In genomic region chr10:68052307-68052706, GRCm38 (mm10) we compare ENCODE assay signal across 20 mouse cellular contexts.
DNase-seq lines count a peak whose midpoint lies in the region; ATAC-seq and TF ChIP-seq lines count a peak whose summit lies in the region.
"Had no signal": no experiment of that assay in that cellular context is flagged by ENCODE, and none has a peak within 500 bp of the region (broad histone marks: within the 10 kb centered on the region; RNA-seq: fewer than 3 reads in every experiment).

No protein-coding gene starts in this region.

- H3K36me3 ChIP-seq in midbrain, postnatal 0 days (ENCODE audit: insufficient read depth, low read length), result no peaks in the 10 kb centered on the region
- no peaks in the 10 kb centered on the region for H3K36me3 ChIP-seq in midbrain, embryonic 15.5 days (replicated peaks)
- no peaks in the 10 kb centered on the region for H3K36me3 ChIP-seq in stomach, postnatal 0 days (ENCODE audit: control insufficient read depth, insufficient read depth, low read length)
- H3K36me3 ChIP-seq: heart, embryonic 13.5 days; intestine, embryonic 15.5 days; limb, embryonic 15.5 days; stomach, embryonic 15.5 days had no signal

- H3K4me1 ChIP-seq in midbrain, postnatal 0 days (ENCODE audit: insufficient read depth, low read length), result no peaks in the 10 kb centered on the region
- H3K4me1 ChIP-seq in midbrain, embryonic 15.5 days, result no peaks in the 10 kb centered on the region
- no peaks in the 10 kb centered on the region for H3K4me1 ChIP-seq in stomach, postnatal 0 days (replicated peaks; ENCODE audit: control insufficient read depth, insufficient read depth)
- H3K4me1 ChIP-seq: heart, embryonic 13.5 days; intestine, embryonic 15.5 days; limb, embryonic 15.5 days; stomach, embryonic 15.5 days had no signal

- no peak overlapping the region for H3K4me3 ChIP-seq in layer of hippocampus, adult 2 months
- H3K4me3 ChIP-seq in midbrain, postnatal 0 days (ENCODE audit: low read depth, low read length), result no peak overlapping the region
- no peak overlapping the region for H3K4me3 ChIP-seq in midbrain, embryonic 15.5 days
- no peak overlapping the region for H3K4me3 ChIP-seq in stomach, postnatal 0 days (ENCODE audit: low read depth, low read length)
- H3K4me3 ChIP-seq: heart, embryonic 13.5 days; intestine, embryonic 15.5 days; limb, embryonic 15.5 days; megakaryocyte, embryonic 14.5 days; stomach, embryonic 15.5 days had no signal

- no peak overlapping the region for H3K27ac ChIP-seq in layer of hippocampus, adult 2 months
- H3K27ac ChIP-seq in midbrain, postnatal 0 days (ENCODE audit: low read depth, low read length), result no peak overlapping the region
- no peak overlapping the region for H3K27ac ChIP-seq in midbrain, embryonic 15.5 days
- no peak overlapping the region for H3K27ac ChIP-seq in stomach, postnatal 0 days (replicated peaks)
- H3K27ac ChIP-seq: heart, embryonic 13.5 days; hindbrain, embryonic 14.5 days; intestine, embryonic 15.5 days; kidney, postnatal 0 days; limb, embryonic 15.5 days; stomach, embryonic 15.5 days had no signal

- WGBS in midbrain, postnatal 0 days, result 91% methylated on average over 8 of the region's 8 CpGs
- 89% methylated on average over 8 of the region's 8 CpGs for WGBS in midbrain, embryonic 15.5 days
- WGBS in stomach, postnatal 0 days, result 89% methylated on average over 8 of the region's 8 CpGs

- no peaks in the 10 kb centered on the region for H3K27me3 ChIP-seq in midbrain, postnatal 0 days (ENCODE audit: insufficient read depth, low read length)
- H3K27me3 ChIP-seq in midbrain, embryonic 15.5 days (replicated peaks), result no peaks in the 10 kb centered on the region
- no peaks in the 10 kb centered on the region for H3K27me3 ChIP-seq in stomach, postnatal 0 days (ENCODE audit: control insufficient read depth, insufficient read depth, low read length)
- H3K27me3 ChIP-seq: heart, embryonic 13.5 days; intestine, embryonic 15.5 days; limb, embryonic 15.5 days; megakaryocyte, embryonic 14.5 days; stomach, embryonic 15.5 days had no signal

- TF ChIP-seq CTCF in layer of hippocampus, adult 2 months (conservative IDR thresholded peaks at IDR 0.05), result peak; percentile 52
- peak; percentile 26; the same call in 1 of the 2 replicates for TF ChIP-seq CTCF in midbrain, postnatal 0 days (IDR thresholded peaks at IDR 0.05)
- TF ChIP-seq CTCF in stomach, postnatal 0 days (IDR thresholded peaks at IDR 0.05; ENCODE audit: low read depth), result peak; percentile 20; the same call in 1 of the 2 replicates

- H3K4me2 ChIP-seq in midbrain, postnatal 0 days (ENCODE audit: low read depth, low read length, poor library complexity, severe bottlenecking), result no peak overlapping the region
- H3K4me2 ChIP-seq in midbrain, embryonic 15.5 days, result no peak overlapping the region
- H3K4me2 ChIP-seq in stomach, postnatal 0 days (replicated peaks; ENCODE audit: low read depth), result no peak overlapping the region
- H3K4me2 ChIP-seq: heart, embryonic 13.5 days; hindbrain, embryonic 14.5 days; intestine, embryonic 15.5 days; limb, embryonic 15.5 days; stomach, embryonic 15.5 days had no signal

- no peaks in the 10 kb centered on the region for H3K9me3 ChIP-seq in midbrain, postnatal 0 days (ENCODE audit: low read length)
- H3K9me3 ChIP-seq in midbrain, embryonic 15.5 days, result no peaks in the 10 kb centered on the region
- no peaks in the 10 kb centered on the region for H3K9me3 ChIP-seq in stomach, postnatal 0 days (ENCODE audit: control insufficient read depth, low read length)
- H3K9me3 ChIP-seq: intestine, embryonic 15.5 days; limb, embryonic 15.5 days; stomach, embryonic 15.5 days had no signal

- TF ChIP-seq EP300 in stomach, postnatal 0 days (optimal IDR thresholded peaks at IDR 0.05), result no peak

- ATAC-seq in midbrain, postnatal 0 days (ENCODE audit: low FRiP score), result no peak
- ATAC-seq in midbrain, embryonic 15.5 days (replicated peaks), result no peak
- no peak for ATAC-seq in stomach, postnatal 0 days (ENCODE audit: low FRiP score, low TSS enrichment)
- ATAC-seq: forebrain, embryonic 16.5 days; intestine, embryonic 15.5 days had no signal

- no peak overlapping the region for H3K9ac ChIP-seq in midbrain, postnatal 0 days (replicated peaks; ENCODE audit: low read length, poor library complexity, severe bottlenecking)
- H3K9ac ChIP-seq in midbrain, embryonic 15.5 days, result no peak overlapping the region
- H3K9ac ChIP-seq in stomach, postnatal 0 days (ENCODE audit: low read length), result no peak overlapping the region
- H3K9ac ChIP-seq: heart, embryonic 13.5 days; hindbrain, embryonic 14.5 days; intestine, embryonic 15.5 days; limb, embryonic 15.5 days; stomach, embryonic 15.5 days had no signal

- DNase-seq in layer of hippocampus, adult 2 months (ENCODE audit: low spot score in 2 of 2), result no peak
- DNase-seq in layer of hippocampus, postnatal 36 days, result no peak
- no peak for DNase-seq in midbrain, postnatal 0 days (ENCODE audit: low spot score)
- peak; percentile 55 for DNase-seq in ES-CJ7 (ENCODE audit: low read depth, low spot score)
- no peak for DNase-seq in stomach, postnatal 0 days (ENCODE audit: low spot score)
- DNase-seq in embryo, embryonic 10 days (ENCODE audit: low spot score), result no peak
- DNase-seq: adrenal gland, postnatal 25 days; cerebellum, adult 11 months; cerebellum, postnatal 14 days; embryo, embryonic 11 days; thymus, adult 2 months had no signal
